Mouse (Mus musculus): Measurements from ENCODE around the gene St6galnac3.

St6galnac3 gene

GRCm38 (mm10) chr3:153734741-153735140, 9.8 kb upstream of the St6galnac3 start:
- in situ Hi-C loops (cut with MboI, MseI), result no loop called here

GRCm38 (mm10) chr3:153733364-153734159, 8.6 kb upstream of the St6galnac3 start:
- in situ Hi-C loops (cut with MboI, MseI), result no loop called here

GRCm38 (mm10) chr3:153732749-153733148, 7.8 kb upstream of the St6galnac3 start:
- in situ Hi-C loops (cut with MboI, MseI), result no loop called here

GRCm38 (mm10) chr3:153732035-153732434, 7.1 kb upstream of the St6galnac3 start:
- in situ Hi-C loops (cut with MboI, MseI), result no loop called here

GRCm38 (mm10) chr3:153728577-153728976, 3.6 kb upstream of the St6galnac3 start:
- in situ Hi-C loops (cut with MboI, MseI), result loop anchor here in 1 of 2 experiments (5.0 kb wide), 1 partner anchor 74 kb away; no protein-coding TSS in a partner anchor

GRCm38 (mm10) chr3:153723467-153724079, 1.4 kb downstream of the St6galnac3 start:
- in situ Hi-C loops (cut with MboI, MseI), result no loop called here

GRCm38 (mm10) chr3:153721525-153721924, 3.4 kb downstream of the St6galnac3 start:
- in situ Hi-C loops (cut with MboI, MseI), result no loop called here

GRCm38 (mm10) chr3:153720922-153721321, 4.1 kb downstream of the St6galnac3 start:
- in situ Hi-C loops (cut with MboI, MseI), result no loop called here

GRCm38 (mm10) chr3:153720296-153720695, 4.7 kb downstream of the St6galnac3 start:
- in situ Hi-C loops (cut with MboI, MseI), result no loop called here

GRCm38 (mm10) chr3:153719256-153719970, 5.6 kb downstream of the St6galnac3 start:
- in situ Hi-C loops (cut with MboI, MseI), result no loop called here

- in situ Hi-C loops (cut with MboI, MseI), result no loop called here
These were observed 6.2 kb downstream of the St6galnac3 start for GRCm38 (mm10) chr3:153718724-153719123.

GRCm38 (mm10) chr3:153717742-153718141, 7.2 kb downstream of the St6galnac3 start:
- in situ Hi-C loops (cut with MboI, MseI), result no loop called here

- in situ Hi-C loops (cut with MboI, MseI), result no loop called here
These were observed 9.3 kb downstream of the St6galnac3 start for GRCm38 (mm10) chr3:153715646-153716045.

- in situ Hi-C loops (cut with MboI, MseI), result no loop called here
These were observed 14.4 kb downstream of the St6galnac3 start for GRCm38 (mm10) chr3:153710545-153710944.

- in situ Hi-C loops (cut with MboI, MseI), result no loop called here
These were observed 17.3 kb downstream of the St6galnac3 start for GRCm38 (mm10) chr3:153707687-153708086.

GRCm38 (mm10) chr3:153706901-153707300, 18.1 kb downstream of the St6galnac3 start:
- in situ Hi-C loops (cut with MboI, MseI), result no loop called here

GRCm38 (mm10) chr3:153701752-153702740, 22.9 kb downstream of the St6galnac3 start:
- in situ Hi-C loops (cut with MboI, MseI), result no loop called here

- in situ Hi-C loops (cut with MboI, MseI), result no loop called here
These were observed 23.8 kb downstream of the St6galnac3 start for GRCm38 (mm10) chr3:153701172-153701571.

- in situ Hi-C loops (cut with MboI, MseI), result no loop called here
These were observed 25.9 kb downstream of the St6galnac3 start for GRCm38 (mm10) chr3:153699086-153699485.

GRCm38 (mm10) chr3:153692978-153693377, 32.0 kb downstream of the St6galnac3 start:
- in situ Hi-C loops (cut with MboI, MseI), result no loop called here

- in situ Hi-C loops (cut with MboI, MseI), result no loop called here
These were observed 32.7 kb downstream of the St6galnac3 start for GRCm38 (mm10) chr3:153692206-153692813.

Measured in T-helper 17 cell (primary cell).